Mouse (Mus musculus): ENCODE data around the gene Scnm1. TPM values are rescaled to one million over a fixed set of nuclear protein-coding genes. Genes with fewer than 3 reads are reported as not detected.
"Not testable (repeated sequence)": the region's sequence is repeated elsewhere in the genome, so short reads cannot be mapped to it uniquely, and the experiment has no call there.

Scnm1 gene
- polyA plus RNA-seq, 1 experiment from 2014 or later, result 84.9 TPM

GRCm38 (mm10) chr3:95107308-95107707 is 26.5 kb downstream of the Scnm1 start:
- H3K4me3 ChIP-seq (ENCODE audit: low read depth, low read length); H3K36me3 ChIP-seq (ENCODE audit: control insufficient read depth, insufficient read depth, low read length); DNase-seq (ENCODE audit: low spot score, missing footprints); H3K27ac ChIP-seq (ENCODE audit: low read depth, low read length); H3K9me3 ChIP-seq (ENCODE audit: control insufficient read depth, low read length); ATAC-seq (ENCODE audit: low FRiP score); H3K27me3 ChIP-seq (ENCODE audit: control insufficient read depth, insufficient read depth, low read length): not testable (repeated sequence)
- Histone ChIP-seq H3K4me1 (ENCODE audit: control insufficient read depth, insufficient read depth, low read length) (peaks cover 14% of the 10 kb centered on the region), H3K4me2 (peak overlapping the region; percentile 75), H3K9ac (ENCODE audit: low read length) (peak overlapping the region; percentile 58; the same call in 1 of the 2 replicates)

- no peaks in the 10 kb centered on the region for H3K27me3 ChIP-seq (ENCODE audit: control insufficient read depth, insufficient read depth, low read length)
- peak within 1 kb of the TSS; percentile 96 for H3K4me3 ChIP-seq (ENCODE audit: low read depth, low read length)
- H3K4me1 ChIP-seq (ENCODE audit: control insufficient read depth, insufficient read depth, low read length), result peaks cover 10% of the 10 kb centered on the region
- DNase-seq (ENCODE audit: low spot score, missing footprints) (peak; percentile 99), ATAC-seq (ENCODE audit: low FRiP score) (peak; percentile 90)
- H3K4me2 ChIP-seq, result peak within 1 kb of the TSS; percentile 75
- no peaks in the 10 kb centered on the region for H3K9me3 ChIP-seq (ENCODE audit: control insufficient read depth, low read length)
- H3K9ac ChIP-seq (ENCODE audit: low read length), result peak within 1 kb of the TSS; percentile 92
- no peaks in the 10 kb centered on the region for H3K36me3 ChIP-seq (ENCODE audit: control insufficient read depth, insufficient read depth, low read length)
- peak within 1 kb of the TSS; percentile 71 for H3K27ac ChIP-seq (ENCODE audit: low read depth, low read length)
- WGBS, result under 1% methylated on average over 51 of the region's 51 CpGs
Observed at GRCm38 (mm10) chr3:95106338-95107117, 27.3 kb downstream of the Scnm1 start, which contains the start of gene Pip5k1a. TSS of gene Pip5k1a (minus strand) at chr3:95106930.

- Histone ChIP-seq H3K4me2 (peak overlapping the region; percentile 75), H3K27me3 (ENCODE audit: control insufficient read depth, insufficient read depth, low read length) (no peaks in the 10 kb centered on the region), H3K9me3 (ENCODE audit: control insufficient read depth, low read length) (no peaks in the 10 kb centered on the region), H3K27ac (ENCODE audit: low read depth, low read length) (peak overlapping the region; percentile 71), H3K36me3 (ENCODE audit: control insufficient read depth, insufficient read depth, low read length) (no peaks in the 10 kb centered on the region), H3K4me1 (ENCODE audit: control insufficient read depth, insufficient read depth, low read length) (peaks cover 10% of the 10 kb centered on the region), H3K9ac (ENCODE audit: low read length) (peak overlapping the region; percentile 92), H3K4me3 (ENCODE audit: low read depth, low read length) (peak overlapping the region; percentile 96)
- ATAC-seq (ENCODE audit: low FRiP score) (no peak), DNase-seq (ENCODE audit: low spot score, missing footprints) (no peak)
- WGBS, result under 1% methylated on average over 16 of the region's 16 CpGs
Observed at GRCm38 (mm10) chr3:95105586-95106337, 28.0 kb downstream of the Scnm1 start.

GRCm38 (mm10) chr3:95105121-95105520 is 28.7 kb downstream of the Scnm1 start:
- Histone ChIP-seq H3K27me3 (ENCODE audit: control insufficient read depth, insufficient read depth, low read length) (no peaks in the 10 kb centered on the region), H3K9ac (ENCODE audit: low read length) (no peak overlapping the region), H3K4me3 (ENCODE audit: low read depth, low read length) (peak overlapping the region; percentile 96), H3K4me1 (ENCODE audit: control insufficient read depth, insufficient read depth, low read length) (peaks cover 10% of the 10 kb centered on the region), H3K9me3 (ENCODE audit: control insufficient read depth, low read length) (no peaks in the 10 kb centered on the region), H3K4me2 (peak overlapping the region; percentile 75), H3K36me3 (ENCODE audit: control insufficient read depth, insufficient read depth, low read length) (no peaks in the 10 kb centered on the region), H3K27ac (ENCODE audit: low read depth, low read length) (no peak overlapping the region)
- DNase-seq (ENCODE audit: low spot score, missing footprints) (no peak), ATAC-seq (ENCODE audit: low FRiP score) (no peak)
- 78% methylated on average over 4 of the region's 4 CpGs for WGBS

- 39% methylated on average over 2 of the region's 2 CpGs for whole genome bisulfite sequencing
- DNase-seq (ENCODE audit: low spot score, missing footprints) (no peak), ATAC-seq (ENCODE audit: low FRiP score) (no peak)
- Histone ChIP-seq H3K9me3 (ENCODE audit: control insufficient read depth, low read length) (no peaks in the 10 kb centered on the region), H3K9ac (ENCODE audit: low read length) (no peak overlapping the region), H3K27me3 (ENCODE audit: control insufficient read depth, insufficient read depth, low read length) (no peaks in the 10 kb centered on the region), H3K4me3 (ENCODE audit: low read depth, low read length) (no peak overlapping the region), H3K4me1 (ENCODE audit: control insufficient read depth, insufficient read depth, low read length) (peaks cover 8% of the 10 kb centered on the region), H3K36me3 (ENCODE audit: control insufficient read depth, insufficient read depth, low read length) (no peaks in the 10 kb centered on the region), H3K4me2 (no peak overlapping the region), H3K27ac (ENCODE audit: low read depth, low read length) (no peak overlapping the region)
Observed at GRCm38 (mm10) chr3:95100854-95101253, 33.0 kb downstream of the Scnm1 start.

GRCm38 (mm10) chr3:95088071-95088470 is 45.7 kb downstream of the Scnm1 start:
- no peak for ATAC-seq (ENCODE audit: low FRiP score)
- WGBS, result 97% methylated on average over 1 of the region's 1 CpGs
- Histone ChIP-seq H3K4me2 (no peak overlapping the region), H3K27me3 (ENCODE audit: control insufficient read depth, insufficient read depth, low read length) (no peaks in the 10 kb centered on the region), H3K36me3 (ENCODE audit: control insufficient read depth, insufficient read depth, low read length) (no peaks in the 10 kb centered on the region), H3K4me1 (ENCODE audit: control insufficient read depth, insufficient read depth, low read length) (no peaks in the 10 kb centered on the region), H3K27ac (ENCODE audit: low read depth, low read length) (no peak overlapping the region), H3K4me3 (ENCODE audit: low read depth, low read length) (no peak overlapping the region), H3K9ac (ENCODE audit: low read length) (no peak overlapping the region), H3K9me3 (ENCODE audit: control insufficient read depth, low read length) (no peaks in the 10 kb centered on the region)
- no peak for DNase-seq (ENCODE audit: low spot score, missing footprints)

Small RNA genes lying within 50 kb of the gene (microRNA-seq; reads per million reads assigned to microRNA genes)
- not detected for gene Mir8099-1

Other genes with a start within 250 kb of the Scnm1 start
- 339 and 371 TPM in 2 replicates for gene Psmb4, start 247.1 kb downstream of the Scnm1 start, polyA plus RNA-seq (2014; fragmentation: Nextera tagmentation; extraction: Ambion mirVana)
- gene Selenbp1, start 201.0 kb downstream of the Scnm1 start, polyA plus RNA-seq (2014; fragmentation: Nextera tagmentation; extraction: Ambion mirVana), result 3.6 and 4.7 TPM in 2 replicates
- 5.9 and 6.8 TPM in 2 replicates for gene Rfx5, start 179.9 kb downstream of the Scnm1 start, polyA plus RNA-seq (2014; fragmentation: Nextera tagmentation; extraction: Ambion mirVana)
- gene Pi4kb, start 159.3 kb downstream of the Scnm1 start, polyA plus RNA-seq (2014; fragmentation: Nextera tagmentation; extraction: Ambion mirVana), result 20.2 and 21.2 TPM in 2 replicates
- 24.1 and 29.7 TPM in 2 replicates for gene Zfp687, start 118.6 kb downstream of the Scnm1 start, polyA plus RNA-seq (2014; fragmentation: Nextera tagmentation; extraction: Ambion mirVana)
- 300 and 316 TPM in 2 replicates for gene Psmd4, start 91.4 kb downstream of the Scnm1 start, polyA plus RNA-seq (2014; fragmentation: Nextera tagmentation; extraction: Ambion mirVana)
- gene Pip5k1a, start 27.1 kb downstream of the Scnm1 start, polyA plus RNA-seq (2014; fragmentation: Nextera tagmentation; extraction: Ambion mirVana), result 13.2 and 15.1 TPM in 2 replicates
- 221 and 238 TPM in 2 replicates for gene Vps72, start 23.0 kb downstream of the Scnm1 start, polyA plus RNA-seq (2014; fragmentation: Nextera tagmentation; extraction: Ambion mirVana)
- gene Tmod4, start 9.5 kb downstream of the Scnm1 start, polyA plus RNA-seq (2014; fragmentation: Nextera tagmentation; extraction: Ambion mirVana), result 0.97 TPM in 1 of 2 replicates, not detected in the other
- 16.1 and 17.4 TPM in 2 replicates for gene Lysmd1, start 77 bp upstream of the Scnm1 start, polyA plus RNA-seq (2014; fragmentation: Nextera tagmentation; extraction: Ambion mirVana)
- 2.2 and 2.9 TPM in 2 replicates for gene Tnfaip8l2, start 8.3 kb upstream of the Scnm1 start, polyA plus RNA-seq (2014; fragmentation: Nextera tagmentation; extraction: Ambion mirVana)
- gene Sema6c, start 26.4 kb upstream of the Scnm1 start, polyA plus RNA-seq (2014; fragmentation: Nextera tagmentation; extraction: Ambion mirVana), result 14.1 and 17.8 TPM in 2 replicates
- gene Gabpb2, start 83.9 kb upstream of the Scnm1 start, polyA plus RNA-seq (2014; fragmentation: Nextera tagmentation; extraction: Ambion mirVana), result 6.0 and 6.9 TPM in 2 replicates
- 105 and 106 TPM in 2 replicates for gene Cdc42se1, start 94.7 kb upstream of the Scnm1 start, polyA plus RNA-seq (2014; fragmentation: Nextera tagmentation; extraction: Ambion mirVana)
- 124 and 144 TPM in 2 replicates for gene Mllt11, start 98.2 kb upstream of the Scnm1 start, polyA plus RNA-seq (2014; fragmentation: Nextera tagmentation; extraction: Ambion mirVana)
- 0.18 and 0.48 TPM in 2 replicates for gene Gm128, start 107.6 kb upstream of the Scnm1 start, polyA plus RNA-seq (2014; fragmentation: Nextera tagmentation; extraction: Ambion mirVana)
- 0.20 TPM in 1 of 2 replicates, not detected in the other for gene Bnipl, start 117.2 kb upstream of the Scnm1 start, polyA plus RNA-seq (2014; fragmentation: Nextera tagmentation; extraction: Ambion mirVana)
- gene Mindy1, start 147.3 kb upstream of the Scnm1 start, polyA plus RNA-seq (2014; fragmentation: Nextera tagmentation; extraction: Ambion mirVana), result 38.8 and 43.3 TPM in 2 replicates
- gene Prune1, start 148.1 kb upstream of the Scnm1 start, polyA plus RNA-seq (2014; fragmentation: Nextera tagmentation; extraction: Ambion mirVana), result 28.0 and 29.7 TPM in 2 replicates
- gene Anxa9, start 173.2 kb upstream of the Scnm1 start, polyA plus RNA-seq (2014; fragmentation: Nextera tagmentation; extraction: Ambion mirVana), result 0.87 and 1.3 TPM in 2 replicates
- gene Cers2, start 180.8 kb upstream of the Scnm1 start, polyA plus RNA-seq (2014; fragmentation: Nextera tagmentation; extraction: Ambion mirVana), result 94.1 and 97.1 TPM in 2 replicates
- 60.9 and 69.3 TPM in 2 replicates for gene Setdb1, start 223.2 kb upstream of the Scnm1 start, polyA plus RNA-seq (2014; fragmentation: Nextera tagmentation; extraction: Ambion mirVana)